Mouse (Mus musculus) left cerebral cortex, adult 2 months (tissue): ENCODE data around the gene Mst1. TPM values are rescaled to one million over a fixed set of nuclear protein-coding genes. Genes with fewer than 3 reads are reported as not detected.

Experiments used
- DNase-seq, 2 experiments: peaks; one replicate each; pipeline ENCODE4 v3.0.0; 2021 to 2022; ENCODE audit warnings: low spot score in 2 of 2, mixed read lengths in 1 of 2; ENCODE audit errors: extremely low spot score in 1 of 2
- H3K27ac ChIP-seq: fragments of 200-600 bp; 2 replicates; pipeline ENCODE4 v1.8.1; 2022
- H3K4me3 ChIP-seq: fragments of 200-600 bp; 2 replicates; pipeline ENCODE4 v1.8.1; 2022
- CTCF ChIP-seq: fragments of 200-600 bp; IDR thresholded peaks from 2 replicates; pipeline ENCODE4 v1.8.1; 2022; ENCODE audit warnings: antibody characterized with exemption, mild to moderate bottlenecking, moderate library complexity
- intact Hi-C: fragments of 180-260 bp; cut with DNase I; formaldehyde crosslinking; loops from one replicate; pipeline ENCODE4 v1.15.1; 2025
- long read RNA-seq, 2 experiments: library from polyadenylated mRNA; stranded (forward); transcript quantifications; one replicate each; pipeline ENCODE4 v2.0.0; 2021; ENCODE audit warnings: borderline mapping rate in 2 of 2
- total RNA-seq, 2 experiments: library from RNA; stranded (reverse); gene quantifications; 2 replicates each; pipeline ENCODE4 v1.2.3; 2021

Mst1 gene
- total RNA-seq: not detected
- long read RNA-seq, experiment 1: 0 reads
- long read RNA-seq, experiment 2: 0 reads

DNA sequence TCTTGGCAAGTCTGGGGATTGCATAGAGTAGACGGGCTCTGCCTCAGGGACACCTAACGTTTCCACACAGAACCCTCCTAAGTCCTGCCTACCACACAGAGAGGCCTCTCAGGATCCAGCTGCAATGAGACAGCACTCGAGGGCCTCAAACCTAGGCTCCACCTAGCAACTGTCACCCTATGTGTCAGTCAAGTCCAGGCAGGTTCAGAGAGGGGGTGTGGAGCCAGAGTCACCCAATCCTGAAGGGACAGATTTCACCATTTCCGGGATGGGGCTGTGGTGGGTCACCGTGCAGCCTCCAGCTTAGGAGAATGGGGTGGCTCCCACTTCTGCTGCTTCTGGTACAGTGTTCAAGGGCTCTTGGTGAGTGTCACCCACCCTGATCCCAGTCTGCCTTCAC lies at the start of gene Mst1:
Mst1 (plus strand) TSS at position 269 of the 400 bp plus-strand sequence.
- H3K27ac ChIP-seq: peak within 1 kb of the TSS; percentile 96
- no peak for TF ChIP-seq CTCF
- intact Hi-C loops: no loop called here
- peak within 1 kb of the TSS; percentile 70 for H3K4me3 ChIP-seq
- DNase-seq: no peak

DNA sequence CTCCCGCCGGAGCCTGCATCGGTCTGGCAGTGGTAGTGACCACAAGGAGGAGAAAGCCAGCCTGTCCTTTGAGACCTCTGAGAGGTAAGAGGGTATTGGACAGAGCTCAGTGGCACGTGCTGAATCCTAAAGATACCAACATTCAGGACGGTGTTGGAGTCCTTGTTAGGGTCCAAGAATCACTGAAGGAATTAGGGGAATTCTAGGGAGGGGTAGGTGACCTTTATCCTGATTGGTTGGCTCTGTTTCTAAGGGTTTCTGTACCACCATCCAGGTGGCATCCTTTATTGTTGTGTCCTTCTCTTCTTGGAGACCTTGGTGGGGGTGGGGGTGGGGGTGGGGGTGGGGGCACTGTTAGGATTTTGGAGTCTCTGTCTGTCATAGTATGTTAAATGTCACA lies 48.1 kb upstream of the Mst1 start:
- TF ChIP-seq CTCF: no peak
- Histone ChIP-seq H3K27ac (no peak overlapping the region), H3K4me3 (no peak overlapping the region)
- intact Hi-C loops: no loop called here
- no peak for DNase-seq

DNA sequence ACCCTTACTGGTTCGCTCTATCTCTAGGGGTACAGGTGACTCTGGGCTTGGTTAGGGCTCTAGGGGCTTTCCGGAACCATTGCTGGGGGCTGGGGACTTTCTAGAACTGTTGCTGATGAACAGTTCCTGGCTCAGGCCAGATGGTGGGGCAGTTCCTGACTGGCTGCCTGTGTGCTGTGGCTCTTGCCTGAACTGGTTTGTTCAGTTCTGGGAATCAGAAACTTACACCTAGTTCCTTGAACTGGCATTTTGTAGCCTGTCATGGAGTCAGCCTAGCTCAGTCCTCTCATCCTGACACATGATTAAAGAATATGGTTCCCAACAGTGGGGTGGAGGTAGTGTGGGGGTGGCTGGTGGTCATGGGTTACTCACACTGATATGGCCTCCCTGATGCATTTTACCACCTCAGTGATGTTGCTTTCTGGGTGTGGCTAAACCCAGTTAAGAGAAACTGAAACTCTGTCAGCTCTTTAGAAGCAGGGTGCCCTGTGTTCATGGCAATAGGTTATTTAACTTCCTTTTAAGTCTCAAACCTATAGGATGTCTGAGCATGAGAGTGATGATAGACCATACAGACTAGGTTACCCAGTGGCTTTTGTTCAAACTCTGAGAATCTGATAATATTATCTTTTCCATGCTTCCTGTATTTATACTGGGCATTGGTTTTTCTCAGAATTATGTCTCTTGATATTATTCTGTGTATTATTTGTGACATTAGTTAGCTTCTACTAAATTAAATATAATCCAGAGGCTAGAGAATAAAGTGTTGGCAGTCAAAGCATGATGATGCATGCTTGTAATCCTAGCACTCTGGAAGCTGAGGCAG lies 44.7 kb upstream of the Mst1 start:
- no peak for DNase-seq
- intact Hi-C loops: no loop called here
- TF ChIP-seq CTCF: no peak
- H3K4me3 ChIP-seq: no peak overlapping the region
- no peak overlapping the region for H3K27ac ChIP-seq

DNA sequence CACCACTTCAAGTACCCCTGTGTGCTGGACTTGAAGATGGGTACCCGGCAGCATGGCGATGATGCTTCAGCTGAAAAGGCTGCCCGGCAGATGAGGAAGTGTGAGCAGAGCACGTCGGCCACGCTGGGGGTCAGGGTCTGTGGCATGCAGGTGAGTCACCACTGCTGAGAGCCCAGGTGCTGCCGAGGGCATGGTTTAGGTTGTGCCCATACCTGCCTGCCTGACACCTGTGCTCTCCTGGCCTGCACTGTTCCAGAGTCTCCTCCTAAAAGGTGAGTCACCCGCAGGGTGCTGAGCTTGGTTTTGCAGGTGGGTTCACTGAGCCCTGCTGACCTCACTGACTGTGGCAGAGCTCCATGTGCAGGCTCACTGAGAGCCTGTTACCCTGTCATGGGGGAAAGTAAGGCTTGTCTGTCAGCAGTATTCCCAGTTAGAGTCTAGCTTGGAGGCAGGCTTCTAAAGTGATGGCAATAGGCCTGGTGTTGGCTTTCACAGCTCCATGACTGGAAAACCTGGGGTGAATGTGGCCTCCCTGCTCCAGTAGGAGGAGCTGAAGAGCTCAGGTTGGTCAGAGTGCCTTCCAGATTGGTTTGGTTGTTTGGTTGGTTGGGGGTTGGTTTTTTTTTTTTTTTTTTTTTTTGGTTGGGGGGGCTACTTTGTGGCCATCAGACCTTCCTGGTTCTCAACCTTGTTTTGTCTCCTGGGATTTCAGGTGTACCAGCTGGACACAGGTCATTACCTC lies 35.3 kb upstream of the Mst1 start:
- TF ChIP-seq CTCF: peak; percentile 19
- Histone ChIP-seq H3K27ac (no peak overlapping the region), H3K4me3 (no peak overlapping the region)
- DNase-seq: no peak
- intact Hi-C loops: no loop called here

DNA sequence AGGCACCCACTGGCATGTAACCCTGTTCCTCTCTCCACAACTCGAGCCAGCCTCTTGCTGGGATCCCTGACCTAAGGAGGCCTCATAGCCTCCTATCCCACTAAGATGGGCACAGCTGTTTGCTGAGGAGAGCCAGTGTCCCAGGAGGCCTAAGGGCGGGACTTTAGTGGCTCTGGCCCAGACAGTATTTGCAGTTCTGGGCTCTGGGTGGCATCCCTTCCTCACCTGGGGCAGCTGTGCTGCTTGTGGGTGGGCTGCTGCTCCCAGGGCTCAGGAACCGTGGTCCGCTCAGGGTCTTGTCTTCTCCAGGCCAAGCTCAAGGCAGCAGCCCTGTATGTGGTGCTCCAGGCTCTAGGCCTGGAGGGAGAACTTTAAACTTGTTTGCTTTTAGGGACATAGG lies 33.7 kb upstream of the Mst1 start:
- Histone ChIP-seq H3K4me3 (no peak overlapping the region), H3K27ac (no peak overlapping the region)
- TF ChIP-seq CTCF: no peak
- peak in 1 of 2 experiments; percentile 8 for DNase-seq
- intact Hi-C loops: no loop called here

DNA sequence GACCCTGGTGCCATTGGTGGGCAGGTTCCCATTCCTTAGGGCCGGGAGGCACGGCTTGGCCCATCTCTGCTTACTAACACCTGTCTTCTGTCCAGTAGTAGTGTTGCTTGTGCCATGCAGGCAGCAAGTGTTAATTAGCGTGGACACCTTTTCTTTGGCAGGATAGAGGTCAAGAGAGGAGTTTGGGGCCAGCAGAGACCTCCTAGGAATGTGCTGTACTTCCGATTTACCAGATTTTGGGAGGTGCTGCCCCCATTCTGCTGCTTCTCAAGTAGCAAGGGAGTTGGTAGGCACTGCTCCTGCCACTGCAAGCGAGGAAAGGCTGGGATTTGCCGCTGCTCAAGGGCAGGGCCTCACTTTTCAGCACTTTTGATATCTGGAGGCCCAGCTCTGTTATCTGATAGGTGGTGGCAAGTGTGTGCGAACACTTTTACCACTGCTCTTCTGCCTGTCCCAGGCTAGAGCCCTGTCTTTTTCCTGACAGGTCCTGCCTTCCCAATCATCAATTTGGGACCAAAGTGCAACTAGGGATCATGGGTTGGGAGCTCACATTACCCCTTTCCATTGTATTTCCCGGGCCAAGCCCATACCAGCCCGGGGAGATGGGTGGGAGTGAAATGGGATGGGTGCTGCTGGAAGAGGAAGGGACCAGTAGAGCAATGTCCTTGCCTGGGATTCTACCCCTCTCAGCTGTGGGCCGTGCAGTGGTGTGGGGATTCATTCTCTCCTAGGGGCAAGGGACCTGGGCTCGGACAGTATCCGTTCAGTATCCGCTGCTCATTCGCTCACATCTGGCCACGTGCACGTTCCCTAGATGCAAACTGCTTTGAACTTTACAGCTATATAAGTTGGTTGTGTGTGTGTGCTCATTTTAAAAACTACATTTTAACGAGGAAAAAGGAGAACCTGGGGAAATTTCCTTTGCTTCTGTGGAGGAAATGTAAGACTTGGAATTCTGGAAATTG lies 32.4 kb upstream of the Mst1 start:
- peak in 1 of 2 experiments; percentile 21 for DNase-seq
- Histone ChIP-seq H3K27ac (no peak overlapping the region), H3K4me3 (no peak overlapping the region)
- TF ChIP-seq CTCF: no peak
- intact Hi-C loops: no loop called here

DNA sequence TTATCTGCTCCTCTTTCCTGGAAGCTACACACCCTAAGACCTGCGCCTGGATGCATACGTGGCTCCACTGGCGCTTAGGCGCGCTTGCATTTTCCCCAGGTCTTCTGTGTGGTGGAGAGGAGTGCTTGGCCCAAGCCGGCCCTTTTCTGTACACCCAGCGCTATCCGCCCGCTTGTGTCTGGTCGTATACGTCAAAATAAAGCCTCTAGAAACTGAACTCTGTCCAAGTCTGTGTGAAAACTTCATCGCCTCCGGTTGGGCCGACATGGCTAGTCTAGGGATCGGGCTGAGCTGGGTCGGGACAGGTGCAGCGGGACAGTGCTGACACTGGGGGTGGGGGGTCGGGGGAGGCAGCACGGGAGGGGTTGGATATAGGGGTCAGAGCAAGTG lies 31.7 kb upstream of the Mst1 start:
- intact Hi-C loops: no loop called here
- no peak overlapping the region for H3K27ac ChIP-seq
- no peak for TF ChIP-seq CTCF

DNA sequence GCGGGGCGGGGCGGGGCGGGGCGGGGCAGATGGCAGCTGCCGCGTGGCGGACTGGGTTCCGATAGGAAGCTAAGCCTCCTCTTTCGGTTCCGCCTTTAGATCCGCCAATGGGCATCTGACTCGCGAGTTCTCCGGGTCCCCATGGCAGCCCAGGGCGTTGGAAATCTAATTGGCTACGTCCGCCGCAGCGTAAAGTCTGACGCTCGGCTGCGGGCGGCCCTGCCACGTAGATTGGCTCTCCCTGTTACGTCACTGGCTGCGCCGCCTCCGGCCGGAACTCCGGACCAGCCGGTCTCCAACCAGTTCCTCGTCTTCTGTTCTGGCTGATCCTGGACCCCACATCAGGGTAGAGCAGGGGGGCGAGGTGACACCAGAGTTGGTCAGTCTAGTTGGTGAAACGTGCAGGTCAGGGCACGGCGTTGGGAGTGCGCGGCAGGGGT lies 31.2 kb upstream of the Mst1 start, which contains the start of gene Gmppb:
Gmppb (plus strand) TSS at position 227 of the 440 bp plus-strand sequence.
- Histone ChIP-seq H3K4me3 (peak within 1 kb of the TSS; percentile 92), H3K27ac (peak within 1 kb of the TSS; percentile 63)
- DNase-seq: peak; percentile 94 to 95
- intact Hi-C loops: no loop called here
- no peak for TF ChIP-seq CTCF

More for the DNA sequence above, 31.7 kb upstream of the Mst1 start:
- H3K4me3 ChIP-seq: peak overlapping the region; percentile 92
- DNase-seq: peak in 1 of 2 experiments; percentile 23

DNA sequence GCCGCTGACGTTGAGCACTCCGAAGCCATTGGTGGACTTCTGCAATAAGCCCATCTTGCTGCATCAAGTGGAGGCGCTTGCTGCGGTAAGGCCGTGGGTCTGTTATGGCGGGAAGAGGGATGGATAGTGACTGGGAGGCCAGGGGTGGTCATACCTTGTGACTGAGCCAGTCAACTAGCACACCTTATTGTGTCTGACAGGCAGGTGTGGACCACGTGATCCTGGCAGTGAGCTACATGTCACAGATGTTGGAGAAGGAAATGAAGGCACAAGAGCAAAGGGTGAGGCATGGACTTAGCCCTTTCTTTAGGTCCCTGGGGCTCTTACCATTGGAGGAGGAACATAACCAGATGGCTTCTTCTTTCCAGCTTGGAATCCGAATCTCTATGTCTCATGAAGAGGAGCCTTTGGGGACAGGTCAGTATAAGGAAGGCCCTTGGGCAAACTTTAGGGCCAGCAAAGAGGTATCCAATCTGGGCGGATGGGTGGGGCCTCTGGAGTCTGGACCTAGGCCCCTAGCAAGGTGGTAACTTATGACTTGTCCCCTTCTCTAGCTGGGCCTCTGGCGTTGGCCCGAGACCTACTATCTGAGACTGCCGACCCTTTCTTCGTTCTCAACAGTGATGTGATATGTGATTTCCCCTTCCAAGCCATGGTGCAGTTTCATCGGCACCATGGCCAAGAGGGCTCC lies 30.5 kb upstream of the Mst1 start:
- intact Hi-C loops: no loop called here
- Histone ChIP-seq H3K27ac (peak overlapping the region; percentile 63), H3K4me3 (peak overlapping the region; percentile 92)
- no peak for TF ChIP-seq CTCF
- no peak for DNase-seq

DNA sequence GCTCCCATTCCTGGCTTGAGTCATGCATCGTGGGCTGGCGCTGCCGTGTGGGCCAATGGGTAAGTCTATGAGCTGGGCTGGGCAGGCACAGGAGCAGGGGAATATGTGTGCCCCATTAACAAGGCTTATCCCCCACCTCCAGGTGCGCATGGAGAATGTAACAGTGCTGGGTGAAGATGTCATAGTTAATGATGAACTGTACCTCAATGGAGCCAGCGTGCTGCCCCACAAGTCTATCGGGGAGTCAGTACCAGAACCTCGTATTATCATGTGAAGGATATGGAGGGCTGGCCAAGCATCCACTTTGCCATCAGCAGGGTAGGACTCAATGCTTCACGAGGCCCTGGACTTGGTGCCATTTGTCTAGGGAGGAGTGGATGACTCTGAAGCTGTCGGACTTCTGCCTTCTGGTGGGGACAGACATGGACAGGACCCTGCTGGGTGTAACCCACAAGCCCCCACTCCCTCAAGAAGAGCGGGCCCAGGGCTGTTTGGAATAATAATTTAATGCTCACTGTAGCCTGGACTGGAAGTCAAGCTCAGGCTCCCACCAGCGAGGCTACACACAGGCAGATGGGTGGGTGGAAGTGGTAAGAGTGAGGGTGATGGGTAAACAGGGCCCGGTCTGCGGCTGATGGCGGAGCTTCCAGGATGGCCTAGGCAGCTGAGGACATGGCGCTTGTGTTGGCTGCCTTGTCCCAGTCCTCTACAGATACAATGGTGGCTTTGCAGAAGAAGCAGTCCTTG lies 28.9 kb upstream of the Mst1 start:
- no peak for TF ChIP-seq CTCF
- intact Hi-C loops: no loop called here
- no peak overlapping the region for H3K27ac ChIP-seq
- DNase-seq: peak in 1 of 2 experiments; percentile 13
- no peak overlapping the region for H3K4me3 ChIP-seq

DNA sequence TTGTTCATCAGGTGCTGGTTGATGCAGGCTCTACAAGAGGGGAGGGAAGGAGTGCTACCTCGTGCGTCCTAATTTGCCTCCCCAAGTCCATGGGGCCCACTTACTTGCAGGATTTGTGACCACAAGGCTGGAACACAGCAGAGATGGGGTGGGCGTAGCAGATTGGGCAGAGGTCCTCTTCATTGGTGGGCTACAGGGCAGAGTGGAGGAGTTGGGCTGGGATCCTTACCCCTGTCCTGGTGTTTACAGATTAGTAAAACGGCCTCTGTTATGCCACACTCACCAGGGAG lies 28.4 kb upstream of the Mst1 start:
- H3K27ac ChIP-seq: no peak overlapping the region
- no peak for TF ChIP-seq CTCF
- H3K4me3 ChIP-seq: no peak overlapping the region
- intact Hi-C loops: loop anchor here (1.0 to 2.0 kb wide), 2 partner anchors 89 to 148 kb away; no protein-coding TSS in a partner anchor
- DNase-seq: no peak
